Mouse (Mus musculus) gastrocnemius, postnatal 4 days (tissue): Measurements from ENCODE around the gene Pradc1. TPM values are rescaled to one million over a fixed set of nuclear protein-coding genes. Genes with fewer than 3 reads are reported as not detected.

Experiments
- DNase-seq, 2 experiments: peaks; one replicate each; pipeline ENCODE4 v3.0.0; 2021 to 2022; ENCODE audit warnings: low spot score in 2 of 2, mixed read lengths in 2 of 2
- long read RNA-seq, 2 experiments: library from polyadenylated mRNA; stranded (forward); transcript quantifications; one replicate each; pipeline ENCODE4 v2.0.0; 2021
- total RNA-seq, 2 experiments: library from RNA; stranded (reverse); gene quantifications; 2 replicates each; pipeline ENCODE4 v1.2.3; 2021

Pradc1 gene
- total RNA-seq, result 10 to 100 TPM; 27.6 to 28.1 TPM
- long read RNA-seq, experiment 1, partial matches to known transcripts, result 1 of 13 reads
- long read RNA-seq, experiment 1, other reads (novel, unspliced or antisense), result 5 of 13 reads
- long read RNA-seq, experiment 2, transcript Pradc1-203 (3 exons, 339 nt), result major isoform, 6 of 15 reads
- long read RNA-seq, experiment 2, partial matches to known transcripts, result 0 of 15 reads
- long read RNA-seq, experiment 2, other reads (novel, unspliced or antisense), result 5 of 15 reads

- DNase-seq, result peak; percentile 89 to 97
Measured at GRCm38 (mm10) chr6:85451664-85452410, at the start of gene Pradc1. TSS of gene Pradc1 (minus strand) at chr6:85451970.

- no peak for DNase-seq
Measured at GRCm38 (mm10) chr6:85500416-85500815, 48.6 kb upstream of the Pradc1 start.

GRCm38 (mm10) chr6:85498147-85498546 lies 46.4 kb upstream of the Pradc1 start:
- no peak for DNase-seq

GRCm38 (mm10) chr6:85496976-85497375 lies 45.2 kb upstream of the Pradc1 start:
- DNase-seq, result no peak

GRCm38 (mm10) chr6:85491606-85492005 lies 39.8 kb upstream of the Pradc1 start:
- no peak for DNase-seq

GRCm38 (mm10) chr6:85490252-85490651 lies 38.5 kb upstream of the Pradc1 start:
- DNase-seq, result no peak

GRCm38 (mm10) chr6:85489717-85490116 lies 37.9 kb upstream of the Pradc1 start:
- DNase-seq, result no peak

GRCm38 (mm10) chr6:85488510-85488909 lies 36.7 kb upstream of the Pradc1 start:
- no peak for DNase-seq

- no peak for DNase-seq
Measured at GRCm38 (mm10) chr6:85485738-85486137, 34.0 kb upstream of the Pradc1 start.

- DNase-seq, result no peak
Measured at GRCm38 (mm10) chr6:85483843-85484721, 32.3 kb upstream of the Pradc1 start.

- DNase-seq, result no peak
Measured at GRCm38 (mm10) chr6:85480685-85481084, 28.9 kb upstream of the Pradc1 start.

GRCm38 (mm10) chr6:85479979-85480378 lies 28.2 kb upstream of the Pradc1 start:
- DNase-seq, result no peak

- DNase-seq, result no peak
Measured at GRCm38 (mm10) chr6:85478416-85478815, 26.6 kb upstream of the Pradc1 start.

GRCm38 (mm10) chr6:85477366-85477917 lies 25.7 kb upstream of the Pradc1 start:
- no peak for DNase-seq

- no peak for DNase-seq
Measured at GRCm38 (mm10) chr6:85475581-85475980, 23.8 kb upstream of the Pradc1 start.

GRCm38 (mm10) chr6:85472542-85472941 lies 20.8 kb upstream of the Pradc1 start:
- no peak for DNase-seq

- no peak for DNase-seq
Measured at GRCm38 (mm10) chr6:85471962-85472361, 20.2 kb upstream of the Pradc1 start.

- DNase-seq, result no peak
Measured at GRCm38 (mm10) chr6:85469660-85470430, 18.1 kb upstream of the Pradc1 start.

GRCm38 (mm10) chr6:85465381-85465780 lies 13.6 kb upstream of the Pradc1 start:
- DNase-seq, result no peak

- no peak for DNase-seq
Measured at GRCm38 (mm10) chr6:85459621-85460020, 7.9 kb upstream of the Pradc1 start.

- DNase-seq, result no peak
Measured at GRCm38 (mm10) chr6:85452816-85453215, 1.0 kb upstream of the Pradc1 start.
